Mouse (Mus musculus) liver, adult 10 weeks (tissue): ENCODE results near the gene Mrpl41. TPM values are rescaled to one million over a fixed set of nuclear protein-coding genes. Genes with fewer than 3 reads are reported as not detected.

Experiments used
- polyA plus RNA-seq: library from polyadenylated mRNA; stranded (reverse); fragments of 350-450 nt; fragmentation: Illumina TruSeq; extraction: RNeasy Lipid Tissue Mini Kit (QIAGEN cat#74804); gene quantifications from one replicate; pipeline ENCODE4 v1.2.3, GENCODE M21; 2014; ENCODE audit warnings: low read depth, low replicate concordance

The Mrpl41 gene
- polyA plus RNA-seq, result 22.5 TPM

GRCm38 (mm10) chr2:24974906-24975703, at the start of gene Mrpl41:
TSS of gene Mrpl41 (minus strand) at chr2:24975098.

GRCm38 (mm10) chr2:24975704-24976297, 903 bp upstream of the Mrpl41 start, which contains the start of gene Pnpla7:
TSS of gene Pnpla7 (plus strand) at chr2:24976033.

DNA sequence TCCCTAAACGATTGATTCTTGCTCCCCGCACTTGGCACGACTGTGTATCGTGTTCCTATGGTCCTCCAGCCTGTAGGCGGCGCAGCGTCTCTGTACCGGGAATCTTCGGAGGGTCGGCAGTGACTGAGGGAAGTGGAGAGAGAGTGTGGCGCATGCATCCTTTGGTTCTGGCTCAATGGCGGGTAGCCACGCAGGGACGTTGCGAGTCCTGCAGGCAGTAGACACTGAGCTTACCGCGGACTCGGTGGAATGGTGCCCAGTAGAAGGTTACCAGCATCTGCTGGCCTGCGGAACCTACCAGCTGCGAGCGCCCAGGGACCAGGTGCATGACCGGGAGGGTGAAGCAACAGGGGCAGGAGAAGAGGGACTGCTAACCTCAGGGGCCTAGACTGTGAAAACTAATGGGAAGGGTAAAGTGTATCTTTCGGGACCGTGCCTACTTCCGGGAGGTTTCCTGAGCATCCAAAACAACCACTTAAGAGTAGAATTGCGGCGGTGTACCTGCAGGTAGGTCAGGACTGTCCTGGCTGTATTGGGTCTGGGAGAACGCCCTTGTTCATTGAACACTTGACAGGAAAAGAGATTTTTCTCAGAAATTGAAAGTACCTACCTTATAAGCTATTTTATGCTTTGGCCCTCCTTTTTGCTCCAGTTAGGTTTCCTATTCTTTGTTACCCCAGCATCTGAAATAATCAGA, 12.4 kb downstream of the Mrpl41 start, which contains the start of gene Dph7:
Gene Dph7 (plus strand): TSS at position 97 of the 697 bp plus-strand sequence.

DNA sequence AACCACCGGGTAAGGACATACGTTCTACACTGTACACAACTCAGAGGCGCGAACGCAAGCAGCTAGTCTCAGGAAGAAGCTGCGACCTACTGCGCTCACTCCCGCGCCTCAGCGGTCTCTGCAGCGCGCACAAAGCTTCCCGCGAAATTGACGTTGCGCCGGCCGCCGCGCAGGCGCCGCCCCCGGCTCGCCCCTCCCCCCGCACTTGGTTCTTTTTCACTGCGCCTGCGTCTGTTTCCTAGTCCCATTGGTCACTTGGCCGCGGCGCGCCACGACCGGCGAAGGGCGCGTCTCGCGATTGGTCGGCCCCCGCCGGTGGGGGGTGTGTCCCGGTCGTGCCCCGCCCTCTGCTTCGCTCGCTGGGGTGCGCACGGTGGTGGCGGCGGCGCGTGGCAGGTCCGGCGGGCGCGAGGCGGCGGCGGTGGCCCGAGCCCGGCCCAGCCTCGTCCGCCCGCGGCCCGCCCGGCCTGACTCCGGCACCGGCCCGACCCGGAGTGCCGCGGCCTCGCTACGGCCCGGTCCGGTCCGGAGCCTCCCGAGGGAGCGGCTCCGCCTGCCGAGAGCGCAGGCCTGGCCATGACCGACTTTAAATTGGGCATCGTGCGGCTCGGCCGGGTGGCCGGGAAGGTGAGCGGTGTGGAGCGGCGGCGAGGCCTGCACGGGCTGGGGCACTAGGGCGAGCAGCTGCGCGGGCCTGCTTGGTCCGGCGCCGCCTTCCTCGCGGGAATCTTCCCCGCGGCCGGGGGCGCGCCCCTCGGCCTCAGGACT, 25.3 kb downstream of the Mrpl41 start, which contains the start of gene Zmynd19:
Gene Zmynd19 (plus strand): TSS at position 372 of the 768 bp plus-strand sequence.

GRCm38 (mm10) chr2:24935057-24935796, 39.7 kb downstream of the Mrpl41 start, which contains the start of gene Arrdc1:
TSS of gene Arrdc1 (minus strand) at chr2:24935252.

Other genes with a start within 250 kb of the Mrpl41 start
- not detected for gene Cacna1b, start 211.9 kb downstream of the Mrpl41 start, polyA plus RNA-seq
- gene Ehmt1, start 55.5 kb downstream of the Mrpl41 start, polyA plus RNA-seq, result 7.6 TPM
- not detected for gene Arrdc1, start 39.8 kb downstream of the Mrpl41 start, polyA plus RNA-seq
- 3.2 TPM for gene Zmynd19, start 25.3 kb downstream of the Mrpl41 start, polyA plus RNA-seq
- gene Dph7, start 12.7 kb downstream of the Mrpl41 start, polyA plus RNA-seq, result 1.9 TPM
- 26.6 TPM for gene Pnpla7, start 935 bp upstream of the Mrpl41 start, polyA plus RNA-seq
- 16.6 TPM for gene Nsmf, start 79.3 kb upstream of the Mrpl41 start, polyA plus RNA-seq
- gene Entpd8, start 105.2 kb upstream of the Mrpl41 start, polyA plus RNA-seq, result 33.1 TPM
- gene Noxa1, start 120.1 kb upstream of the Mrpl41 start, polyA plus RNA-seq, result not detected
- gene Nrarp, start 205.7 kb upstream of the Mrpl41 start, polyA plus RNA-seq, result 0.61 TPM
- gene Tor4a, start 221.8 kb upstream of the Mrpl41 start, polyA plus RNA-seq, result 0.56 TPM
- 4.3 TPM for gene Nelfb, start 236.4 kb upstream of the Mrpl41 start, polyA plus RNA-seq
- gene Stpg3, start 239.5 kb upstream of the Mrpl41 start, polyA plus RNA-seq, result not detected
- gene Fam166a, start 243.6 kb upstream of the Mrpl41 start, polyA plus RNA-seq, result not detected
- gene Tubb4b, start 249.6 kb upstream of the Mrpl41 start, polyA plus RNA-seq, result 31.1 TPM